Mouse (Mus musculus): ENCODE results near the gene Nlrp1a.

- no peak for TF ChIP-seq CTCF (IDR thresholded peaks at IDR 0.05; ENCODE audit: low read depth)
- TF ChIP-seq EP300 (IDR thresholded peaks at IDR 0.05; ENCODE audit: low read depth): no peak
These were observed 68.2 kb downstream of the Nlrp1a start for GRCm38 (mm10) chr11:71076342-71076741.
